Mouse (Mus musculus) cerebellum, adult 2 months (tissue): Measurements from ENCODE around the gene Cmss1.

Experiments
- CTCF ChIP-seq: fragments of 200-500 bp; IDR thresholded peaks from 2 replicates; pipeline ENCODE4 v1.5.1; 2011; ENCODE audit warnings: low read depth, mild to moderate bottlenecking, control low read depth, low read length, moderate library complexity, borderline replicate concordance; ENCODE audit not compliant: insufficient read depth
- POLR2A ChIP-seq: fragments of 200-500 bp; IDR thresholded peaks from 2 replicates; pipeline ENCODE4 v1.6.1; 2011; ENCODE audit warnings: low read length, control low read depth, borderline replicate concordance; ENCODE audit not compliant: insufficient read depth

DNA sequence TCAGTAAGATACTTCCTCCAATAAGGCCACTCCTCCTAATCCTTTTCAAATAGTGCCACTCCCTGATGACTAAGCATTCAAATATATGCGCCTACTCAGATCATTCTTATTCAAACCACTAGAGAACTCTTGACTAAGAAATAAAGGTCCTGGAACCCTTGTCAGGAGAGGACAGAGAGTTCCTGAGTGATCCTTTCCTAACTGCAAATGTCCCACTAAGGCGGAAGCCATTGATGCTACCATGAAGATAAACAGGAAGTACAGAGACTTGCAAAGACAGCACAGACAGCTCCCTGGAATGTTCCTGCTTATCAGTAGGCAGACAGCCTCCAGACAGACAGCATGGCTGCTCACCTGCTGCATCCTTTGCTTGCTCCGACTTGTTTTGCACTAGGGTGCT is 63.4 kb downstream of the Cmss1 start:
- TF ChIP-seq CTCF (no peak), POLR2A (no peak)
